Mouse (Mus musculus): ENCODE data around the gene Agr3.

GRCm38 (mm10) chr12:35966098-35966767 lies 40.8 kb downstream of the Agr3 start:
- TF ChIP-seq CTCF (IDR thresholded peaks at IDR 0.05; ENCODE audit: low read depth, low read length) (no peak), GATA1 (IDR thresholded peaks at IDR 0.05; ENCODE audit: borderline replicate concordance, low read length) (no peak), TAL1 (conservative IDR thresholded peaks at IDR 0.05; ENCODE audit: low read depth, low read length) (no peak)

All from G1E (cell line).